Mouse (Mus musculus) megakaryocyte, embryonic 14.5 days (primary cell): ENCODE results near the gene Rcbtb2.

Experiments used
- FLI1 ChIP-seq: IDR thresholded peaks from 2 replicates; pipeline ENCODE4 v1.6.1; 2012; ENCODE audit warnings: low read length, inconsistent platforms, mixed read lengths
- GATA1 ChIP-seq: IDR thresholded peaks from 3 replicates; pipeline ENCODE4 v1.6.1; 2012; ENCODE audit warnings: mixed read lengths, low read length, inconsistent platforms, borderline replicate concordance

GRCm38 (mm10) chr14:73110682-73111081 lies 12.2 kb upstream of the Rcbtb2 start:
- TF ChIP-seq GATA1 (no peak), FLI1 (no peak)
